Mouse (Mus musculus): ENCODE measurements around the gene Ell3. TPM values are rescaled to one million over a fixed set of nuclear protein-coding genes. Genes with fewer than 3 reads are reported as not detected.

Gene Ell3
- total RNA-seq, 1 experiment from 2014 or later: not detected

- ATAC-seq (replicated peaks in 1 of 2; ENCODE audit: insufficient read depth in 1 of 2, low FRiP score in 2 of 2, low TSS enrichment in 1 of 2, low read depth in 1 of 2, poor library complexity in 2 of 2, severe bottlenecking in 2 of 2): no peak; a peak in 1 of 4 replicates
These were observed 6.0 kb upstream of the Ell3 start for GRCm38 (mm10) chr2:121450093-121450492.

- ATAC-seq (replicated peaks in 1 of 2; ENCODE audit: insufficient read depth in 1 of 2, low FRiP score in 2 of 2, low TSS enrichment in 1 of 2, low read depth in 1 of 2, poor library complexity in 2 of 2, severe bottlenecking in 2 of 2): no peak
These were observed 5.5 kb upstream of the Ell3 start for GRCm38 (mm10) chr2:121449545-121450011.

- ATAC-seq (replicated peaks in 1 of 2; ENCODE audit: insufficient read depth in 1 of 2, low FRiP score in 2 of 2, low TSS enrichment in 1 of 2, low read depth in 1 of 2, poor library complexity in 2 of 2, severe bottlenecking in 2 of 2): peak; percentile 86 to 92
These were observed 4.9 kb upstream of the Ell3 start, which contains the start of gene Serf2 for GRCm38 (mm10) chr2:121448739-121449535. TSS of gene Serf2 (plus strand) at chr2:121449195.

- ATAC-seq (replicated peaks in 1 of 2; ENCODE audit: insufficient read depth in 1 of 2, low FRiP score in 2 of 2, low TSS enrichment in 1 of 2, low read depth in 1 of 2, poor library complexity in 2 of 2, severe bottlenecking in 2 of 2): no peak
These were observed 4.1 kb upstream of the Ell3 start for GRCm38 (mm10) chr2:121448136-121448535.

GRCm38 (mm10) chr2:121447006-121447405 is 2.9 kb upstream of the Ell3 start:
- no peak for ATAC-seq (replicated peaks in 1 of 2; ENCODE audit: insufficient read depth in 1 of 2, low FRiP score in 2 of 2, low TSS enrichment in 1 of 2, low read depth in 1 of 2, poor library complexity in 2 of 2, severe bottlenecking in 2 of 2)

DNA sequence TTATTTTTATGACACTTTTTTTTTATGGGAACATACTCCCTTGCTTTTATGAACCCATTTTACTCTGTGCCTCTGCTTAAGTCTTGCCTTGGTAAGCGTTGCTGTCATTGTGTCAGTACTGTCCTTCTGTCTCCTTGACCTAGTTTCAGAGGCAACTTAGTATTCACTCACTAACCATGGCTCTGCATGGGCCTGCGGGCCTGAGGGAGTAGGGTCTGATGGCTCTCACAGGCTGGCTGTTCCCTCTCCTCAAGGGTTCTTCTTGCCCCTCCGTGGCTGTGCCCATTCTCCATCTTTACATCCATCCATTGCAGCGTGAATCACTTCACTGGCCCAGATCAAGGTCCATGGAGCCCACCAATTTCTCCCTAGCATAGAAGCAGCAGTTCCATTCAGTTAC is 2.4 kb upstream of the Ell3 start:
- ATAC-seq (replicated peaks in 1 of 2; ENCODE audit: insufficient read depth in 1 of 2, low FRiP score in 2 of 2, low TSS enrichment in 1 of 2, low read depth in 1 of 2, poor library complexity in 2 of 2, severe bottlenecking in 2 of 2): no peak

DNA sequence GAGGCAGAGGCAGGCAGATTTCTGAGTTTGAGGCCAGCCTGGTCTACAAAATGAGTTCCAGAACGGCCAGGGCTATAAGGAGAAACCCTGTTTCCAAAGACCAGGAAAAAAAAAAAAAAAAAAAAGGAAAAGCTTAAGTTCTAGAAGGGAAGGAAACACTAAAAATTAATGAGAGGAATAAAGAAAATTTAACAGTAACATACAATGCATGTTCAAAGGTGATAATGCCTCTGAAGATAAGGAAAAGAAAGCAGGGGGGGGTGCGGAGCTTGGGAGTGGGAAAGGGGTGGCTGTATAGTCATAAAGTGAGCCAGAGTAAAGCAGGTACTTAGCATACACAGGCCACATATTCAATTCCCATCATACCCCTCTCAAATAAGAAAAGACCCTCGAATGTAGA is 1.0 kb upstream of the Ell3 start:
- no peak for ATAC-seq (replicated peaks in 1 of 2; ENCODE audit: insufficient read depth in 1 of 2, low FRiP score in 2 of 2, low TSS enrichment in 1 of 2, low read depth in 1 of 2, poor library complexity in 2 of 2, severe bottlenecking in 2 of 2)

- no peak for ATAC-seq (replicated peaks in 1 of 2; ENCODE audit: insufficient read depth in 1 of 2, low FRiP score in 2 of 2, low TSS enrichment in 1 of 2, low read depth in 1 of 2, poor library complexity in 2 of 2, severe bottlenecking in 2 of 2)
These were observed 1.1 kb downstream of the Ell3 start for GRCm38 (mm10) chr2:121443068-121443349.

GRCm38 (mm10) chr2:121442259-121443067 is 1.6 kb downstream of the Ell3 start:
- ATAC-seq (replicated peaks in 1 of 2; ENCODE audit: insufficient read depth in 1 of 2, low FRiP score in 2 of 2, low TSS enrichment in 1 of 2, low read depth in 1 of 2, poor library complexity in 2 of 2, severe bottlenecking in 2 of 2): peak; percentile 74 to 92

DNA sequence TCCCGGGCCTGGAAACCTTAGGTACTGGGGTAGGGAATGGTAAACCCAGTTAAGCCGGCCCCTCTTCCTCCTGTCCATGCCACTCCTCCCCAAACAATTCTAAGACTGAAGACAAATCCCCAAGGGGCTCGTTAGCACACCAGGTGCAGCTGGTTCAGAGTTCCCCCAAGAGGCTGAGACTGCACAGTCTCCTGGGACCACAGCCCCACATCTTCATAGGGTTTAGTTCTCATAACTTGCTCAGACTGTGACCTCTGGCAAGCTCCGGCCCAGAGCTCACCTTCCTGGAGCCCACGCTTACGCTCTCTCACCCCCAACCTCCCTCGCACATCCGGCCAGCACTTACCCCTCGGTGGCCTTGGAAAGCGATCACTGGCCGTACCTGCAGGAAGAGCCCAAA is 2.3 kb downstream of the Ell3 start:
- peak in 1 of 2 experiments; percentile 12; a peak in 1 of 4 replicates for ATAC-seq (replicated peaks in 1 of 2; ENCODE audit: insufficient read depth in 1 of 2, low FRiP score in 2 of 2, low TSS enrichment in 1 of 2, low read depth in 1 of 2, poor library complexity in 2 of 2, severe bottlenecking in 2 of 2)

DNA sequence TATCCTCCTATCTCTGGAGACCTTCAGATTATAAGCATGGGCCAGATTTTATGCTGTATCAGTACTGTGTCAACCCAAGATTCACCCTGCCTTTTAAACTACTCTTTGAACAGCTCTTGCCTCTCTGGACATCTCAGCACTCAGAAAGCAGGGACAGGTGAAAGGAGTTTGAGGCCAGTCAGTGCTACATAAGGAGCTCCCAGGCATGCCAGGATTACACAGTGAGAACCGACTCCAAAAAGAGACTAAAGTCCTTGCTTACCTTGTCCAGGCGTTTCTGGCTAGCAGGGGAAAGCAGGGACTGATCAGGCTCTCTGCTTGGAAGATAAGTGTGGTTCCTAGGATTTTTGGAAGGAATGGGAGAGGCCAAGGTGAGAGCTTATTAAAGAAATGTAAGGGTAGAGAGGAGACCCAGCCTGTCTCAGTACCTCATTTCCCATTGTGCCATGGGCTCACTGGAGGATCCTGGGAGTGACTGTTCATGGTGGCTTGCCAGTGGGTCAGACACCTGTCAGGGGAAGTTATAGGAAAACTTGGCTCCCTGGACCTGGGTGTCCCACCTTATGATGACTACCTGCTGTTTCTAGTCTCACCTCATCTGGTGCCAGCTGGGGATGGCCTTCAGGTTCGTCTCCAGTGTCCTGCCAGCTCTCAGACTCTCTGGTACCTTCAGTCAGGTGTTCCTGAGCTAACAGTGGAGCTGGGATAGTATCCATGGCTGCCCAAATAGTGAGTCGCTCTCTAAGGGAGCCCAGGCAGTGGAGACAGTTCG is 3.1 kb downstream of the Ell3 start:
- no peak for ATAC-seq (replicated peaks in 1 of 2; ENCODE audit: insufficient read depth in 1 of 2, low FRiP score in 2 of 2, low TSS enrichment in 1 of 2, low read depth in 1 of 2, poor library complexity in 2 of 2, severe bottlenecking in 2 of 2)

DNA sequence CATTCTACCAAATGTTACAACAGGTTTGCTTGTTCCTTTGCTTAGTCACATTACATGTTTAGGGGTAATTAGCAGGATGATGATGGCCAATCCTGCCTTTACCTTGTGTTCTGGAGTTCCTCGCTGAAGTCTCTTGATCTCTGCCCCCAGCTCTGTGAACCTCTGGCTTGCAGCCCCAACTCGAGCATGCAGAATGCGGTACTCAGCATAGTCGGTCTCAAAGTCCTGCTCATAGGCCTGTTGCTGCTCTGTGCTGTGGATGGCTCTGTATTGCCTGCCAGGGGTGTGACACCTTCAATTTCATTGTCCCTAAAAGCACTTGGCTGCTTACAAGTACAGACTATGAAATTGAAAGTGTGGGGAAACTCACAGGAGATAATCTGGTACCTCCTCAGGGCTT is 4.3 kb downstream of the Ell3 start:
- ATAC-seq (replicated peaks in 1 of 2; ENCODE audit: insufficient read depth in 1 of 2, low FRiP score in 2 of 2, low TSS enrichment in 1 of 2, low read depth in 1 of 2, poor library complexity in 2 of 2, severe bottlenecking in 2 of 2): no peak

- no peak for ATAC-seq (replicated peaks in 1 of 2; ENCODE audit: insufficient read depth in 1 of 2, low FRiP score in 2 of 2, low TSS enrichment in 1 of 2, low read depth in 1 of 2, poor library complexity in 2 of 2, severe bottlenecking in 2 of 2)
These were observed 9.2 kb downstream of the Ell3 start for GRCm38 (mm10) chr2:121434854-121435253.

- ATAC-seq (replicated peaks in 1 of 2; ENCODE audit: insufficient read depth in 1 of 2, low FRiP score in 2 of 2, low TSS enrichment in 1 of 2, low read depth in 1 of 2, poor library complexity in 2 of 2, severe bottlenecking in 2 of 2): no peak
These were observed 18.2 kb downstream of the Ell3 start for GRCm38 (mm10) chr2:121425890-121426289.

DNA sequence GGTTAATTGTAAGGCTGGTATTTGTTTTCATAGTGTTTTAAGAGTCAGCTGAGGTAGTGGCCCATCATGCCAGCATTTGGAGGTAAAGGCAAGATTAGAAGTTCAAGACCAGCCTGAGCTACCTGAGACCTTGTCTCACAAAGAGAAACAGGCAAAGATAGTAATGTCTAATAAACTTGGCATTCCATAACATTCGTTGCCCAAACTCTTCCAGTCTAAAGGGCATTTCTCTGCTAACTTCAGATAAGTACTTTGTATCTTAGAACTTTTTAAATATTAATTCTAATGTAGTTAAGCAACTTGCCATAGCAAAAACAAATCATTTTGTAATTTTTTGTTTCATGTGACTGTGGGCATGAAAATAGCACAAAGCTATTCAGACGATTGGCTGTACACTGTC is 20.9 kb downstream of the Ell3 start:
- ATAC-seq (replicated peaks in 1 of 2; ENCODE audit: insufficient read depth in 1 of 2, low FRiP score in 2 of 2, low TSS enrichment in 1 of 2, low read depth in 1 of 2, poor library complexity in 2 of 2, severe bottlenecking in 2 of 2): no peak

DNA sequence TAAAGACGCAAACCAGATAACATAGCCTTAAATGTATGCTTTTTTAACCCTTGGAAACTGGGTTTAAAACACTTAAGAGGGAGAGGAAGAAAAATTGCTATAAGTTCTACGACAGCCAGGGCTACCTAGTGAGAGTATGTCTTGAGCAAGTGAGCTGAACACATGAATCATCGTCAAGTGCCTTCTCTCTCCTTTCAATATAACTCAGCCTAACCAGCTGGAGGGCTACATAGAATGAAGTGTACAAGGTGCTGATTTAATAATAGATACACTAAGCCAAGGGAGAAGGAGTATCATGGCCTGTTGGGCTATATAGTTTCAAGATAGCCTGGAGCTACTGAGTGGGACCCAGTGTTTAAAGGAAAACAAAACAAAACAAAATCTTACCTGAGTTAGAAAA is 25.6 kb downstream of the Ell3 start:
- ATAC-seq (replicated peaks in 1 of 2; ENCODE audit: insufficient read depth in 1 of 2, low FRiP score in 2 of 2, low TSS enrichment in 1 of 2, low read depth in 1 of 2, poor library complexity in 2 of 2, severe bottlenecking in 2 of 2): no peak

GRCm38 (mm10) chr2:121416356-121416755 is 27.7 kb downstream of the Ell3 start:
- ATAC-seq (replicated peaks in 1 of 2; ENCODE audit: insufficient read depth in 1 of 2, low FRiP score in 2 of 2, low TSS enrichment in 1 of 2, low read depth in 1 of 2, poor library complexity in 2 of 2, severe bottlenecking in 2 of 2): no peak

DNA sequence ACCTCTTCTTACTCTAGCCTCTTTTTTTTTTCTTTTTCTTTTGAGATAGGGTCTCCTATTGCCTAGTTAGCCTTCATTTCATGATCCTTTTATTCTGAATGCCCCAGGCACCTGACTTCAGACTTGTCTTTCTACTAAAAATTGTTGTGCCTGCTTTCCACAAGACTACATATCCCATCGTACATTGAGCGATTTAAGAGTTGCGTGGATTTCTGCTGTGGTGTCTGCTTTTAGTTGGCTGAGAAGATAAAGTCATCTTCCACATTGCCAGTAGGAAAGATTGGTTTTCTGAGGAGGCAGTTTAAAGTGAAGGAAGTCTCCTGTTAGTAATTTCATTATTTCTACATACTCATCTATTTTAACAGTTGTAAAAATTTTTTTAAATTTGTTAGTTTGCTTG is 28.5 kb downstream of the Ell3 start:
- ATAC-seq (replicated peaks in 1 of 2; ENCODE audit: insufficient read depth in 1 of 2, low FRiP score in 2 of 2, low TSS enrichment in 1 of 2, low read depth in 1 of 2, poor library complexity in 2 of 2, severe bottlenecking in 2 of 2): no peak

Measured in hematopoietic stem cell, adult 5-6 weeks (primary cell).